Mouse (Mus musculus) midbrain, embryonic 11.5 days (tissue): ENCODE measurements around the gene Nrxn2. TPM values are rescaled to one million over a fixed set of nuclear protein-coding genes. Genes with fewer than 3 reads are reported as not detected.

Experiments
- ATAC-seq: fragments of 200-750 bp; cut with Nextera tagmentation; 2 replicates; pipeline ENCODE4 v1.8.0; 2017; ENCODE audit warnings: moderate TSS enrichment, moderate library complexity; ENCODE audit not compliant: low FRiP score
- DNase-seq: peaks from one replicate; pipeline ENCODE4 v3.0.0; 2015; ENCODE audit warnings: low spot score; ENCODE audit errors: missing footprints
- H3K27ac ChIP-seq: fragments of 300-500 bp; sonication (generic); 2 replicates; pipeline ENCODE4 v1.5.1; 2014; ENCODE audit warnings: low read depth, low read length
- H3K27me3 ChIP-seq: fragments of 300-500 bp; sonication (generic); 2 replicates; pipeline ENCODE4 v1.6.1; 2014; ENCODE audit warnings: mild to moderate bottlenecking, low read length, moderate library complexity, mixed read lengths; ENCODE audit not compliant: control insufficient read depth, insufficient read depth
- H3K36me3 ChIP-seq: fragments of 300-500 bp; sonication (generic); 2 replicates; pipeline ENCODE4 v1.6.1; 2014; ENCODE audit warnings: mild to moderate bottlenecking, low read length, moderate library complexity, mixed read lengths; ENCODE audit not compliant: control insufficient read depth, insufficient read depth
- H3K4me1 ChIP-seq: fragments of 300-500 bp; sonication (generic); 2 replicates; pipeline ENCODE4 v1.6.1; 2014; ENCODE audit warnings: low read length; ENCODE audit not compliant: control insufficient read depth, insufficient read depth
- H3K4me2 ChIP-seq: fragments of 300-500 bp; sonication (generic); 2 replicates; pipeline ENCODE4 v1.6.1; 2014; ENCODE audit warnings: mild to moderate bottlenecking, moderate library complexity
- H3K4me3 ChIP-seq: fragments of 300-500 bp; sonication (generic); 2 replicates; pipeline ENCODE4 v1.5.1; 2014; ENCODE audit warnings: low read depth, low read length
- H3K9ac ChIP-seq: fragments of 300-500 bp; sonication (generic); 2 replicates; pipeline ENCODE4 v1.6.1; 2014; ENCODE audit warnings: low read length
- H3K9me3 ChIP-seq: fragments of 300-500 bp; sonication (generic); 2 replicates; pipeline ENCODE4 v1.6.1; 2016; ENCODE audit warnings: low read length; ENCODE audit not compliant: control insufficient read depth
- WGBS: fragments of 180-500 bp; shearing (Covaris S2); extraction: QIAGEN DNeasy Blood & Tissue Kit; methylation state at CpG from one replicate; pipeline ENCODE4 v1.1.7; 2014; 5-methylcytosine and 5-hydroxymethylcytosine counted together
- microRNA-seq: library from miRNA; unstranded; fragments of <30 nt; microRNA quantifications from one replicate; pipeline ENCODE4, GENCODE M21; 2017
- polyA plus RNA-seq: library from polyadenylated mRNA; unstranded; fragments of >200 nt; fragmentation: Nextera tagmentation; extraction: Ambion mirVana; gene quantifications from 2 replicates; pipeline ENCODE4 v1.2.1, GENCODE M21; 2014

Gene Nrxn2
- polyA plus RNA-seq, 1 experiment from 2014 or later: 9.5 TPM

GRCm38 (mm10) chr19:6560246-6560815 is 141.8 kb downstream of the Nrxn2 start:
- 83% methylated on average over 7 of the region's 7 CpGs for WGBS
- Histone ChIP-seq H3K4me1 (no peaks in the 10 kb centered on the region), H3K36me3 (no peaks in the 10 kb centered on the region), H3K4me2 (no peak overlapping the region), H3K9me3 (no peaks in the 10 kb centered on the region), H3K27me3 (no peaks in the 10 kb centered on the region), H3K4me3 (no peak overlapping the region), H3K9ac (no peak overlapping the region), H3K27ac (no peak overlapping the region)
- no peak for DNase-seq
- no peak for ATAC-seq

GRCm38 (mm10) chr19:6565136-6565535 is 146.6 kb downstream of the Nrxn2 start:
- Histone ChIP-seq H3K9ac (no peak overlapping the region), H3K4me3 (no peak overlapping the region), H3K4me2 (no peak overlapping the region), H3K4me1 (peaks cover 7% of the 10 kb centered on the region), H3K36me3 (no peaks in the 10 kb centered on the region), H3K27me3 (no peaks in the 10 kb centered on the region), H3K27ac (no peak overlapping the region), H3K9me3 (no peaks in the 10 kb centered on the region)
- ATAC-seq (no peak), DNase-seq (no peak)
- 89% methylated on average over 6 of the region's 6 CpGs for WGBS

GRCm38 (mm10) chr19:6566450-6566849 is 147.9 kb downstream of the Nrxn2 start:
- Histone ChIP-seq H3K4me2 (no peak overlapping the region), H3K27ac (no peak overlapping the region), H3K4me3 (no peak overlapping the region), H3K36me3 (no peaks in the 10 kb centered on the region), H3K27me3 (no peaks in the 10 kb centered on the region), H3K4me1 (peaks cover 7% of the 10 kb centered on the region), H3K9me3 (no peaks in the 10 kb centered on the region), H3K9ac (no peak overlapping the region)
- WGBS: 84% methylated on average over 2 of the region's 2 CpGs
- DNase-seq: no peak
- no peak for ATAC-seq

GRCm38 (mm10) chr19:6569021-6569420 is 150.5 kb downstream of the Nrxn2 start:
- no peak overlapping the region for H3K4me3 ChIP-seq
- no peak overlapping the region for H3K27ac ChIP-seq
- H3K4me2 ChIP-seq: no peak overlapping the region
- no peaks in the 10 kb centered on the region for H3K27me3 ChIP-seq
- DNase-seq: peak; percentile 69
- H3K36me3 ChIP-seq: no peaks in the 10 kb centered on the region
- 70% methylated on average over 5 of the region's 5 CpGs for WGBS
- ATAC-seq: no peak
- no peak overlapping the region for H3K9ac ChIP-seq
- H3K9me3 ChIP-seq: no peaks in the 10 kb centered on the region
- peaks cover 7% of the 10 kb centered on the region for H3K4me1 ChIP-seq

GRCm38 (mm10) chr19:6569561-6569960 is 151.0 kb downstream of the Nrxn2 start:
- ATAC-seq: no peak
- H3K4me2 ChIP-seq: no peak overlapping the region
- no peaks in the 10 kb centered on the region for H3K27me3 ChIP-seq
- peak; percentile 82 for DNase-seq
- no peak overlapping the region for H3K4me3 ChIP-seq
- no peaks in the 10 kb centered on the region for H3K36me3 ChIP-seq
- peaks cover 7% of the 10 kb centered on the region for H3K4me1 ChIP-seq
- H3K9ac ChIP-seq: no peak overlapping the region
- no peaks in the 10 kb centered on the region for H3K9me3 ChIP-seq
- 34% methylated on average over 5 of the region's 5 CpGs for WGBS
- no peak overlapping the region for H3K27ac ChIP-seq

GRCm38 (mm10) chr19:6571476-6571875 is 152.9 kb downstream of the Nrxn2 start:
- no peak overlapping the region for H3K4me2 ChIP-seq
- 75% methylated on average over 5 of the region's 5 CpGs for WGBS
- no peak overlapping the region for H3K4me3 ChIP-seq
- H3K27me3 ChIP-seq: no peaks in the 10 kb centered on the region
- no peak for ATAC-seq
- H3K9me3 ChIP-seq: no peaks in the 10 kb centered on the region
- no peaks in the 10 kb centered on the region for H3K36me3 ChIP-seq
- H3K4me1 ChIP-seq: peaks cover 7% of the 10 kb centered on the region
- peak; percentile 17 for DNase-seq
- H3K9ac ChIP-seq: no peak overlapping the region
- H3K27ac ChIP-seq: no peak overlapping the region

- H3K27me3 ChIP-seq: no peaks in the 10 kb centered on the region
- H3K4me3 ChIP-seq: no peak overlapping the region
- H3K27ac ChIP-seq: no peak overlapping the region
- no peaks in the 10 kb centered on the region for H3K9me3 ChIP-seq
- H3K4me1 ChIP-seq: peaks cover 9% of the 10 kb centered on the region
- no peak for ATAC-seq
- H3K4me2 ChIP-seq: no peak overlapping the region
- no peak overlapping the region for H3K9ac ChIP-seq
- H3K36me3 ChIP-seq: no peaks in the 10 kb centered on the region
- DNase-seq: no peak
- WGBS: 44% methylated on average over 4 of the region's 4 CpGs
Observed at GRCm38 (mm10) chr19:6572001-6572400, 153.5 kb downstream of the Nrxn2 start.

Small RNA genes within 50 kb of the gene (microRNA-seq; reads per million reads assigned to microRNA genes)
- not detected for gene Gm26460

Other genes with a start within 250 kb of the Nrxn2 start
- gene Majin, start 234.3 kb upstream of the Nrxn2 start, polyA plus RNA-seq: not detected in 2 replicates
- 0.39 and 0.40 TPM in 2 replicates for gene Gpha2, start 192.4 kb upstream of the Nrxn2 start, polyA plus RNA-seq
- 39.1 and 41.0 TPM in 2 replicates for gene Ppp2r5b, start 182.9 kb upstream of the Nrxn2 start, polyA plus RNA-seq
- 7.1 and 8.1 TPM in 2 replicates for gene Atg2a, start 177.1 kb upstream of the Nrxn2 start, polyA plus RNA-seq
- 64.1 and 68.2 TPM in 2 replicates for gene Ehd1, start 142.0 kb upstream of the Nrxn2 start, polyA plus RNA-seq
- 0.23 and 0.42 TPM in 2 replicates for gene Cdc42bpg, start 112.3 kb upstream of the Nrxn2 start, polyA plus RNA-seq
- gene Men1, start 83.8 kb upstream of the Nrxn2 start, polyA plus RNA-seq: 51.2 and 54.7 TPM in 2 replicates
- gene Map4k2, start 77.6 kb upstream of the Nrxn2 start, polyA plus RNA-seq: 6.2 and 8.6 TPM in 2 replicates
- 186 and 215 TPM in 2 replicates for gene Sf1, start 55.0 kb upstream of the Nrxn2 start, polyA plus RNA-seq
- 0.81 and 1.8 TPM in 2 replicates for gene Pygm, start 34.3 kb upstream of the Nrxn2 start, polyA plus RNA-seq
- 14.1 and 16.8 TPM in 2 replicates for gene Rasgrp2, start 19.4 kb upstream of the Nrxn2 start, polyA plus RNA-seq
- not detected in 2 replicates for gene Slc22a12, start 124.3 kb downstream of the Nrxn2 start, polyA plus RNA-seq